Mouse (Mus musculus): Measurements from ENCODE around the gene Pappa.

GRCm38 (mm10) chr4:65391001-65391400, 267.0 kb downstream of the Pappa start:
- TF ChIP-seq USF2 (IDR thresholded peaks at IDR 0.05; ENCODE audit: borderline replicate concordance in 1 of 2, insufficient read depth in 1 of 2, low read depth in 1 of 2, low read length in 2 of 2) (no peak), GABPA (IDR thresholded peaks at IDR 0.05; ENCODE audit: low read depth, low read length) (no peak)
